ENCODE assay signal across 16 mouse cellular contexts in genomic region chr2:152273639-152274038, GRCm38 (mm10). TPM values are rescaled to one million over a fixed set of nuclear protein-coding genes. Genes with fewer than 3 reads are reported as not detected.
A peak's percentile ranks its signal among the peaks of the same experiment; 100 is the strongest.
DNase-seq lines count a peak whose midpoint lies in the region; ATAC-seq and TF ChIP-seq lines count a peak whose summit lies in the region.
"Had no signal": no experiment of that assay in that cellular context is flagged by ENCODE, and none has a peak within 500 bp of the region (broad histone marks: within the 10 kb centered on the region; RNA-seq: fewer than 3 reads in every experiment).

No protein-coding gene starts in this region.

- H3K4me2 ChIP-seq in forebrain, embryonic 14.5 days (ENCODE audit: low read length), result no peak overlapping the region
- no peak overlapping the region for H3K4me2 ChIP-seq in forebrain, embryonic 13.5 days
- no peak overlapping the region for H3K4me2 ChIP-seq in liver, postnatal 0 days (ENCODE audit: low read depth, low read length)
- H3K4me2 ChIP-seq in neural tube, embryonic 15.5 days, result no peak overlapping the region
- H3K4me2 ChIP-seq: forebrain, embryonic 15.5 days; hindbrain, embryonic 15.5 days; midbrain, embryonic 11.5 days; neural tube, embryonic 12.5 days had no signal

- TF ChIP-seq POLR2A in MEL (IDR thresholded peaks at IDR 0.05; ENCODE audit: control insufficient read depth in 1 of 2, insufficient read depth in 1 of 2, low read depth in 1 of 2, low read length in 2 of 2, poor library complexity in 1 of 2), result no peak

- no peaks in the 10 kb centered on the region for H3K9me3 ChIP-seq in forebrain, embryonic 14.5 days (replicated peaks; ENCODE audit: control insufficient read depth, low read length)
- no peaks in the 10 kb centered on the region for H3K9me3 ChIP-seq in forebrain, embryonic 13.5 days (replicated peaks)
- no peaks in the 10 kb centered on the region for H3K9me3 ChIP-seq in liver, postnatal 0 days (ENCODE audit: low read length)
- no peaks in the 10 kb centered on the region for H3K9me3 ChIP-seq in MEL (replicated peaks; ENCODE audit: insufficient read depth, low read length)
- no peaks in the 10 kb centered on the region for H3K9me3 ChIP-seq in neural tube, embryonic 15.5 days (replicated peaks)
- H3K9me3 ChIP-seq: forebrain, embryonic 15.5 days; hindbrain, embryonic 15.5 days; neural tube, embryonic 12.5 days had no signal

- TF ChIP-seq CTCF in liver, postnatal 0 days (IDR thresholded peaks at IDR 0.05; ENCODE audit: low read depth), result peak; percentile 34
- peak in 2 of 3 experiments; percentile 31 to 52; a peak in 3 of 6 replicates for TF ChIP-seq CTCF in MEL (IDR thresholded peaks at IDR 0.05 in 2 of 3, conservative IDR thresholded peaks at IDR 0.05 in 1 of 3; ENCODE audit: control insufficient read depth in 1 of 3, insufficient read depth in 1 of 3, low read depth in 2 of 3, low read length in 3 of 3, poor library complexity in 1 of 3, severe bottlenecking in 1 of 3)

- TF ChIP-seq RAD21 in MEL (IDR thresholded peaks at IDR 0.05; ENCODE audit: low read depth, low read length), result peak; percentile 14

- H3K4me3 ChIP-seq in forebrain, embryonic 14.5 days (ENCODE audit: low read depth, low read length), result no peak overlapping the region
- H3K4me3 ChIP-seq in forebrain, embryonic 13.5 days, result no peak overlapping the region
- H3K4me3 ChIP-seq in liver, postnatal 0 days (ENCODE audit: low read depth, low read length), result no peak overlapping the region
- H3K4me3 ChIP-seq in MEL (ENCODE audit: control insufficient read depth in 1 of 2, insufficient read depth in 1 of 2, low read depth in 2 of 2, low read length in 2 of 2), result no peak overlapping the region
- H3K4me3 ChIP-seq in neural tube, embryonic 15.5 days (replicated peaks), result no peak overlapping the region
- H3K4me3 ChIP-seq: forebrain, embryonic 15.5 days; hindbrain, embryonic 15.5 days; neural tube, embryonic 12.5 days had no signal

- WGBS in forebrain, embryonic 14.5 days, result 82% methylated on average over 2 of the region's 2 CpGs
- WGBS in forebrain, embryonic 13.5 days, result 80% methylated on average over 2 of the region's 2 CpGs
- 78% methylated on average over 2 of the region's 2 CpGs for WGBS in liver, postnatal 0 days (ENCODE audit: insufficient replicate concordance)
- WGBS in neural tube, embryonic 15.5 days, result 85% methylated on average over 2 of the region's 2 CpGs

- no peak for TF ChIP-seq EP300 in liver, postnatal 0 days (IDR thresholded peaks at IDR 0.05; ENCODE audit: low read depth)
- TF ChIP-seq EP300 in MEL (IDR thresholded peaks at IDR 0.05; ENCODE audit: low read depth in 1 of 2, low read length in 2 of 2), result no peak

- H3K4me1 ChIP-seq in forebrain, embryonic 14.5 days (ENCODE audit: control insufficient read depth, insufficient read depth, low read length), result no peaks in the 10 kb centered on the region
- no peaks in the 10 kb centered on the region for H3K4me1 ChIP-seq in forebrain, embryonic 13.5 days
- no peaks in the 10 kb centered on the region for H3K4me1 ChIP-seq in liver, postnatal 0 days (ENCODE audit: insufficient read depth)
- no peaks in the 10 kb centered on the region for H3K4me1 ChIP-seq in MEL (ENCODE audit: control insufficient read depth in 1 of 2, insufficient read depth in 2 of 2, low read length in 2 of 2)
- no peaks in the 10 kb centered on the region for H3K4me1 ChIP-seq in neural tube, embryonic 15.5 days
- H3K4me1 ChIP-seq: forebrain, embryonic 15.5 days; hindbrain, embryonic 15.5 days; neural tube, embryonic 12.5 days had no signal

- H3K27me3 ChIP-seq in forebrain, embryonic 14.5 days (replicated peaks; ENCODE audit: control insufficient read depth, insufficient read depth, low read length), result no peaks in the 10 kb centered on the region
- H3K27me3 ChIP-seq in forebrain, embryonic 13.5 days, result no peaks in the 10 kb centered on the region
- H3K27me3 ChIP-seq in liver, postnatal 0 days (ENCODE audit: insufficient read depth, low read length), result no peaks in the 10 kb centered on the region
- H3K27me3 ChIP-seq in MEL (ENCODE audit: control insufficient read depth in 1 of 2, insufficient read depth in 2 of 2, low read length in 2 of 2), result no peaks in the 10 kb centered on the region
- H3K27me3 ChIP-seq in neural tube, embryonic 15.5 days (replicated peaks), result no peaks in the 10 kb centered on the region
- H3K27me3 ChIP-seq: forebrain, embryonic 15.5 days; hindbrain, embryonic 15.5 days; neural tube, embryonic 12.5 days had no signal

- H3K27ac ChIP-seq in forebrain, embryonic 14.5 days (ENCODE audit: low read depth, low read length), result no peak overlapping the region
- H3K27ac ChIP-seq in forebrain, embryonic 13.5 days, result no peak overlapping the region
- no peak overlapping the region for H3K27ac ChIP-seq in liver, postnatal 0 days (ENCODE audit: low read depth)
- H3K27ac ChIP-seq in MEL (ENCODE audit: control insufficient read depth, low read depth, low read length), result no peak overlapping the region
- H3K27ac ChIP-seq in neural tube, embryonic 15.5 days (replicated peaks), result no peak overlapping the region
- H3K27ac ChIP-seq: forebrain, embryonic 15.5 days; hindbrain, embryonic 15.5 days; neural tube, embryonic 12.5 days had no signal

- H3K79me2 ChIP-seq in MEL (ENCODE audit: control insufficient read depth, insufficient read depth, low read length, poor library complexity), result no peaks in the 10 kb centered on the region

- no peak for ATAC-seq in forebrain, embryonic 14.5 days
- no peak for ATAC-seq in forebrain, embryonic 13.5 days
- ATAC-seq in liver, postnatal 0 days, result no peak
- no peak for ATAC-seq in neural tube, embryonic 15.5 days (ENCODE audit: low FRiP score)
- ATAC-seq in frontal cortex, adult (ENCODE audit: low TSS enrichment), result no peak
- ATAC-seq: forebrain, embryonic 15.5 days had no signal

- H3K9ac ChIP-seq in forebrain, embryonic 14.5 days (ENCODE audit: low read length), result no peak overlapping the region
- no peak overlapping the region for H3K9ac ChIP-seq in forebrain, embryonic 13.5 days
- no peak overlapping the region for H3K9ac ChIP-seq in liver, postnatal 0 days (replicated peaks)
- no peak overlapping the region for H3K9ac ChIP-seq in MEL (ENCODE audit: control insufficient read depth, low read depth, low read length, poor library complexity, severe bottlenecking)
- no peak overlapping the region for H3K9ac ChIP-seq in neural tube, embryonic 15.5 days (replicated peaks)
- H3K9ac ChIP-seq: forebrain, embryonic 15.5 days; hindbrain, embryonic 15.5 days; neural tube, embryonic 12.5 days had no signal

- peak; percentile 19 for DNase-seq in forebrain, embryonic 14.5 days (ENCODE audit: low spot score)
- DNase-seq in liver, postnatal 0 days, result no peak
- DNase-seq in liver, result no peak
- DNase-seq in MEL (ENCODE audit: low read depth, low spot score), result peak; percentile 53
- DNase-seq in naive thymus-derived CD4-positive, alpha-beta T cell, adult 2 months (ENCODE audit: low read depth), result peak; percentile 30
- DNase-seq: cerebellum, adult 11-12 months; gastrocnemius, postnatal 25 days; lung, adult 2 months; thymus, postnatal 14 days had no signal

- peaks cover 81% of the 10 kb centered on the region for H3K36me3 ChIP-seq in forebrain, embryonic 14.5 days (ENCODE audit: control insufficient read depth, insufficient read depth, low read length)
- H3K36me3 ChIP-seq in forebrain, embryonic 13.5 days (ENCODE audit: poor library complexity, severe bottlenecking), result peaks cover 80% of the 10 kb centered on the region
- H3K36me3 ChIP-seq in liver, postnatal 0 days (replicated peaks; ENCODE audit: insufficient read depth, low read length), result peaks cover 63% of the 10 kb centered on the region
- peaks cover 0 to 57% of the 10 kb centered on the region in 2 experiments; a peak in 2 of 4 replicates for H3K36me3 ChIP-seq in MEL (ENCODE audit: control insufficient read depth in 1 of 2, insufficient read depth in 2 of 2, low read length in 2 of 2)
- peaks cover 60% of the 10 kb centered on the region for H3K36me3 ChIP-seq in neural tube, embryonic 15.5 days

TF ChIP-seq in MEL, 35 proteins besides CTCF, POLR2A, EP300 and RAD21:
- no peak for TF ChIP-seq JUND (IDR thresholded peaks at IDR 0.05; ENCODE audit: low read depth, low read length)
- no peak for TF ChIP-seq CHD2 (IDR thresholded peaks at IDR 0.05; ENCODE audit: low read length)
- TF ChIP-seq MYB (IDR thresholded peaks at IDR 0.05; ENCODE audit: low read depth, low read length), result no peak
- TF ChIP-seq TAL1 (IDR thresholded peaks at IDR 0.05; ENCODE audit: low read length), result no peak
- peak; percentile 43 for TF ChIP-seq SMC3 (IDR thresholded peaks at IDR 0.05; ENCODE audit: low read depth, low read length)
- no peak for TF ChIP-seq TBP (IDR thresholded peaks at IDR 0.05; ENCODE audit: low read depth, low read length)
TF ChIP-seq in MEL: peak in this region for 1.

RNA-seq across cellular contexts. Expression of gene Tbc1d20, which starts 20.0 kb away (rescaled TPM):
- polyA plus RNA-seq in forebrain, embryonic 14.5 days (2014; fragmentation: Nextera tagmentation; extraction: Ambion mirVana), result 18.4 and 20.2 TPM in 2 replicates
- polyA plus RNA-seq in forebrain, embryonic 13.5 days (2015; fragmentation: Nextera tagmentation; extraction: Ambion mirVana), result 29.5 and 31.6 TPM in 2 replicates
- 7.8 and 8.3 TPM in 2 replicates for polyA plus RNA-seq in liver, postnatal 0 days (2015; fragmentation: Nextera tagmentation; extraction: Ambion mirVana)
- 19.2 and 19.6 TPM in 2 replicates for total RNA-seq in MEL (2012; rRNA removed)
- polyA plus RNA-seq in MEL (2012; ENCODE audit: insufficient read depth in 1 of 2, insufficient read length in 2 of 2, low read depth in 1 of 2, low replicate concordance in 2 of 2, missing spikeins in 1 of 2), result 10 to 100 TPM in 1 of 2 experiments, not detected in 1; 31.4 TPM
- polyA plus RNA-seq in neural tube, embryonic 15.5 days (2015; fragmentation: Nextera tagmentation; extraction: Ambion mirVana), result 30.1 and 34.0 TPM in 2 replicates

RNA-seq across cellular contexts. Expression of gene Csnk2a1, which starts 47.0 kb away (rescaled TPM):
- polyA plus RNA-seq in forebrain, embryonic 14.5 days (2014; fragmentation: Nextera tagmentation; extraction: Ambion mirVana), result 162 and 168 TPM in 2 replicates
- polyA plus RNA-seq in forebrain, embryonic 13.5 days (2015; fragmentation: Nextera tagmentation; extraction: Ambion mirVana), result 137 and 142 TPM in 2 replicates
- 40.5 and 43.1 TPM in 2 replicates for polyA plus RNA-seq in liver, postnatal 0 days (2015; fragmentation: Nextera tagmentation; extraction: Ambion mirVana)
- total RNA-seq in MEL (2012; rRNA removed), result 130 and 140 TPM in 2 replicates
- 10 to 100 TPM in 1 of 2 experiments, not detected in 1; 88.5 TPM for polyA plus RNA-seq in MEL (2012; ENCODE audit: insufficient read depth in 1 of 2, insufficient read length in 2 of 2, low read depth in 1 of 2, low replicate concordance in 2 of 2, missing spikeins in 1 of 2)
- 99.6 and 106 TPM in 2 replicates for polyA plus RNA-seq in neural tube, embryonic 15.5 days (2015; fragmentation: Nextera tagmentation; extraction: Ambion mirVana)

RNA-seq across cellular contexts. Expression of gene Rbck1, which starts 58.8 kb away (rescaled TPM):
- polyA plus RNA-seq in forebrain, embryonic 14.5 days (2014; fragmentation: Nextera tagmentation; extraction: Ambion mirVana), result 80.7 and 97.1 TPM in 2 replicates
- polyA plus RNA-seq in forebrain, embryonic 13.5 days (2015; fragmentation: Nextera tagmentation; extraction: Ambion mirVana), result 88.4 and 97.6 TPM in 2 replicates
- polyA plus RNA-seq in liver, postnatal 0 days (2015; fragmentation: Nextera tagmentation; extraction: Ambion mirVana), result 30.2 and 31.0 TPM in 2 replicates
- 84.9 and 90.9 TPM in 2 replicates for total RNA-seq in MEL (2012; rRNA removed)
- 100 to 1,000 TPM in 1 of 2 experiments, 10 to 100 TPM in 1; 92.1 to 162 TPM for polyA plus RNA-seq in MEL (2012; ENCODE audit: insufficient read depth in 1 of 2, insufficient read length in 2 of 2, low read depth in 1 of 2, low replicate concordance in 2 of 2, missing spikeins in 1 of 2)
- 99.8 and 109 TPM in 2 replicates for polyA plus RNA-seq in neural tube, embryonic 15.5 days (2015; fragmentation: Nextera tagmentation; extraction: Ambion mirVana)

Comparison
In these comparisons a context has a peak if more than half of its experiments do, and no peak if none do; other contexts are left out.
1. DNase-seq: peak in forebrain, embryonic 14.5 days (single experiment), MEL (single experiment) and naive thymus-derived CD4-positive, alpha-beta T cell, adult 2 months (single experiment); none in liver, postnatal 0 days (single experiment) and liver (single experiment).